10 mouse cellular contexts compared by ENCODE assay signal in the genomic region with DNA sequence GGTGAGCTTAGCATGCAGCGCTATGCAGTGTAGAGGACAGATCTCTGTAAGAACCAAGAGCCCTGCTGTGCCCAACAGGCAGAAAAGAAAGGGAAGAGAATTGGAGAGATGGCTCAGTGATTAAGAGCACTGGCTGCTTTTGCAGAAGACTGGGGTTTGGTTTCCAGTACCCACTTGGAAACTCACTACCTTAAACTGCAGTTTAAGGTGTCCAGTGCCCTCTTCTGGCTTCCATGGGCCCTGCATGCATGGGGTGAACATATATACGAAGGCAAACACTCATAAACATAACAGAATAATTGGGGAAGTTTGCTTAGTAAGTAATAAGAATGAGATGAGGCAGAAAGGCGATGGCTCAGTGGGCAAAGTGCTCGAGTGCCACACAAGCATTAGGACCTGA.
A peak's percentile ranks its signal among the peaks of the same experiment; 100 is the strongest.
DNase-seq lines count a peak whose midpoint lies in the region; ATAC-seq and TF ChIP-seq lines count a peak whose summit lies in the region.
"Had no signal": no experiment of that assay in that cellular context is flagged by ENCODE, and none has a peak within 500 bp of the region (broad histone marks: within the 10 kb centered on the region; RNA-seq: fewer than 3 reads in every experiment).

No protein-coding gene starts in this region.

- intact Hi-C loops in heart, postnatal 10 days (cut with DNase I): loop anchor here (5.0 to 10.0 kb wide), 2 partner anchors 79 to 232 kb away; no protein-coding TSS in a partner anchor

- no peak overlapping the region for H3K4me3 ChIP-seq in heart, embryonic 11.5 days (ENCODE audit: low read depth, low read length)
- H3K4me3 ChIP-seq in layer of hippocampus, adult 2 months: no peak overlapping the region
- no peak overlapping the region for H3K4me3 ChIP-seq in liver, embryonic 16.5 days (ENCODE audit: low read depth, low read length)
- H3K4me3 ChIP-seq in forebrain, embryonic 15.5 days: no peak overlapping the region
- H3K4me3 ChIP-seq: forebrain, embryonic 10.5 days had no signal

- no peak for ATAC-seq in heart, embryonic 11.5 days (replicated peaks; ENCODE audit: insufficient number of reproducible peaks, low FRiP score, low TSS enrichment)
- ATAC-seq in liver, embryonic 16.5 days (ENCODE audit: low read depth): no peak
- no peak for ATAC-seq in forebrain, embryonic 15.5 days (replicated peaks)
- ATAC-seq: activated CD4-positive, CD25-positive, alpha-beta regulatory T cell, adult 4 months had no signal

- no peaks in the 10 kb centered on the region; the same call in 1 of the 2 replicates for H3K9me3 ChIP-seq in heart, embryonic 11.5 days (replicated peaks; ENCODE audit: control insufficient read depth, low read length)
- no peaks in the 10 kb centered on the region for H3K9me3 ChIP-seq in liver, embryonic 16.5 days (replicated peaks; ENCODE audit: control insufficient read depth, low read length)
- no peaks in the 10 kb centered on the region for H3K9me3 ChIP-seq in forebrain, embryonic 15.5 days
- H3K9me3 ChIP-seq: forebrain, embryonic 10.5 days had no signal

- H3K27ac ChIP-seq in heart, embryonic 11.5 days (ENCODE audit: low read depth, low read length): peak overlapping the region; percentile 37; the same call in 1 of the 2 replicates
- H3K27ac ChIP-seq in layer of hippocampus, adult 2 months: no peak overlapping the region
- H3K27ac ChIP-seq in liver, embryonic 16.5 days (ENCODE audit: low read length): peak overlapping the region; percentile 30
- H3K27ac ChIP-seq in forebrain, embryonic 15.5 days (replicated peaks): no peak overlapping the region
- H3K27ac ChIP-seq: forebrain, embryonic 10.5 days had no signal

- no peaks in the 10 kb centered on the region for H3K36me3 ChIP-seq in heart, embryonic 11.5 days (ENCODE audit: control insufficient read depth, insufficient read depth, low read length)
- no peaks in the 10 kb centered on the region for H3K36me3 ChIP-seq in liver, embryonic 16.5 days (ENCODE audit: control insufficient read depth, insufficient read depth)
- no peaks in the 10 kb centered on the region for H3K36me3 ChIP-seq in forebrain, embryonic 15.5 days
- H3K36me3 ChIP-seq: forebrain, embryonic 10.5 days had no signal

- no peak for DNase-seq in heart, postnatal 10 days
- no peak for DNase-seq in layer of hippocampus, adult 2 months (ENCODE audit: low spot score in 2 of 2)
- DNase-seq in layer of hippocampus, adult 11-12 months (ENCODE audit: low spot score): no peak
- DNase-seq in R1 (ENCODE audit: low read depth, low spot score): peak; percentile 47
- DNase-seq in retina, embryonic 14.5 days (ENCODE audit: low spot score): no peak

- 92% methylated on average over 4 of the region's 4 CpGs for WGBS in heart, embryonic 11.5 days (ENCODE audit: insufficient replicate concordance)
- WGBS in liver, embryonic 16.5 days (ENCODE audit: insufficient replicate concordance): 85% methylated on average over 4 of the region's 4 CpGs
- WGBS in forebrain, embryonic 15.5 days: 85% methylated on average over 4 of the region's 4 CpGs

- H3K27me3 ChIP-seq in heart, embryonic 11.5 days (ENCODE audit: control insufficient read depth, insufficient read depth, low read length): no peaks in the 10 kb centered on the region
- H3K27me3 ChIP-seq in liver, embryonic 16.5 days (ENCODE audit: control insufficient read depth, insufficient read depth, low read depth, low read length): no peaks in the 10 kb centered on the region
- H3K27me3 ChIP-seq in forebrain, embryonic 15.5 days: no peaks in the 10 kb centered on the region

- peaks cover 26% of the 10 kb centered on the region for H3K4me1 ChIP-seq in heart, embryonic 11.5 days (ENCODE audit: control insufficient read depth, insufficient read depth, low read length)
- H3K4me1 ChIP-seq in liver, embryonic 16.5 days (ENCODE audit: control insufficient read depth, low read depth, low read length): peaks cover 54% of the 10 kb centered on the region
- H3K4me1 ChIP-seq in forebrain, embryonic 15.5 days: peaks cover 9% of the 10 kb centered on the region

- no peak overlapping the region for H3K4me2 ChIP-seq in heart, embryonic 11.5 days
- H3K4me2 ChIP-seq in liver, embryonic 16.5 days (ENCODE audit: low read depth, low read length): no peak overlapping the region
- H3K4me2 ChIP-seq in forebrain, embryonic 15.5 days (replicated peaks): no peak overlapping the region

- peak; percentile 49 for TF ChIP-seq CTCF in layer of hippocampus, adult 2 months (conservative IDR thresholded peaks at IDR 0.05)

- H3K9ac ChIP-seq in heart, embryonic 11.5 days (ENCODE audit: low read depth, low read length): no peak overlapping the region
- H3K9ac ChIP-seq in liver, embryonic 16.5 days (ENCODE audit: low read depth, low read length): no peak overlapping the region
- H3K9ac ChIP-seq in forebrain, embryonic 15.5 days (replicated peaks): no peak overlapping the region

Comparison
In these comparisons a context has a peak if more than half of its experiments do, and no peak if none do; other contexts are left out.
1. H3K27ac ChIP-seq: peak in heart, embryonic 11.5 days (single experiment) and liver, embryonic 16.5 days (single experiment); none in layer of hippocampus, adult 2 months (single experiment) and forebrain, embryonic 15.5 days (single experiment).